Mouse (Mus musculus): ENCODE measurements around the gene 1700028K03Rik.

- TF ChIP-seq CTCF (IDR thresholded peaks at IDR 0.05): no peak
- no peak for TF ChIP-seq POLR2A (IDR thresholded peaks at IDR 0.05; ENCODE audit: insufficient read depth, low read depth, low read length)
These were observed 35.7 kb upstream of the 1700028K03Rik start for GRCm38 (mm10) chr5:107498806-107499310.

All from heart, adult 2 months (tissue).